Mouse (Mus musculus) frontal cortex, postnatal 25 days (tissue): ENCODE results near the gene Oca2.
A peak's percentile ranks its signal among the peaks of the same experiment; 100 is the strongest.

Source experiments
- DNase-seq, 2 experiments: peaks; one replicate each; pipeline ENCODE4 v3.0.0; 2022; ENCODE audit warnings: low spot score in 2 of 2

Oca2 gene

GRCm38 (mm10) chr7:56382706-56383105 is 143.1 kb downstream of the Oca2 start:
- no peak for DNase-seq

GRCm38 (mm10) chr7:56388295-56388694 is 148.7 kb downstream of the Oca2 start:
- no peak for DNase-seq

- DNase-seq = no peak
These were observed 178.7 kb downstream of the Oca2 start for GRCm38 (mm10) chr7:56418182-56418836.

GRCm38 (mm10) chr7:56419253-56419844 is 179.8 kb downstream of the Oca2 start:
- DNase-seq = peak in 1 of 2 experiments; percentile 12

- DNase-seq = peak in 1 of 2 experiments; percentile 12
These were observed 182.4 kb downstream of the Oca2 start for GRCm38 (mm10) chr7:56421946-56422345.

GRCm38 (mm10) chr7:56423548-56423947 is 184.0 kb downstream of the Oca2 start:
- no peak for DNase-seq

- no peak for DNase-seq
These were observed 221.4 kb downstream of the Oca2 start for GRCm38 (mm10) chr7:56460814-56461520.

- DNase-seq = no peak
These were observed 258.7 kb downstream of the Oca2 start for GRCm38 (mm10) chr7:56498242-56498641.

GRCm38 (mm10) chr7:56499319-56499718 is 259.8 kb downstream of the Oca2 start:
- DNase-seq = no peak

GRCm38 (mm10) chr7:56499767-56500166 is 260.2 kb downstream of the Oca2 start:
- no peak for DNase-seq

GRCm38 (mm10) chr7:56500438-56500837 is 260.9 kb downstream of the Oca2 start:
- DNase-seq = no peak

- no peak for DNase-seq
These were observed 279.0 kb downstream of the Oca2 start for GRCm38 (mm10) chr7:56518581-56518980.

GRCm38 (mm10) chr7:56519741-56520140 is 280.2 kb downstream of the Oca2 start:
- no peak for DNase-seq

- no peak for DNase-seq
These were observed 295.3 kb downstream of the Oca2 start for GRCm38 (mm10) chr7:56534856-56535255.

- DNase-seq = no peak
These were observed 309.7 kb downstream of the Oca2 start for GRCm38 (mm10) chr7:56549226-56549625.

- DNase-seq = no peak
These were observed 312.2 kb downstream of the Oca2 start for GRCm38 (mm10) chr7:56551804-56552203.
